Mouse (Mus musculus) spleen, adult 2 months (tissue): ENCODE data around the gene Ly6g6c. TPM values are rescaled to one million over a fixed set of nuclear protein-coding genes. Genes with fewer than 3 reads are reported as not detected.

ENCODE experiments used
- DNase-seq, 2 experiments: peaks; one replicate each; pipeline versions ENCODE4 v3.0.0 to v3.0.0-alpha.2; 2012 to 2021; ENCODE audit warnings: low spot score in 2 of 2, low read depth in 1 of 2
- H3K27ac ChIP-seq: fragments of 200-500 bp; 2 replicates; pipeline ENCODE4 v1.5.1; 2012; ENCODE audit warnings: low read length, inconsistent platforms; ENCODE audit not compliant: insufficient read depth
- H3K27me3 ChIP-seq: fragments of 200-500 bp; 2 replicates; pipeline ENCODE4 v1.6.1; 2012; ENCODE audit warnings: mild to moderate bottlenecking, moderate library complexity, low read length, inconsistent platforms; ENCODE audit not compliant: control insufficient read depth, insufficient read depth
- H3K36me3 ChIP-seq: fragments of 200-500 bp; 2 replicates; pipeline ENCODE4 v1.6.1; 2012; ENCODE audit warnings: mild to moderate bottlenecking, low read length, inconsistent platforms; ENCODE audit not compliant: control insufficient read depth, insufficient read depth
- H3K4me1 ChIP-seq: fragments of 200-500 bp; 2 replicates; pipeline ENCODE4 v1.6.1; 2011; ENCODE audit warnings: inconsistent platforms; ENCODE audit not compliant: control insufficient read depth, insufficient read depth, insufficient read length
- H3K4me3 ChIP-seq: fragments of 200-500 bp; 2 replicates; pipeline ENCODE4 v1.5.1; 2011; ENCODE audit warnings: mild to moderate bottlenecking, inconsistent platforms; ENCODE audit not compliant: insufficient read depth, insufficient read length; ENCODE audit errors: extremely low read depth
- CTCF ChIP-seq: fragments of 200-500 bp; IDR thresholded peaks from 2 replicates; pipeline ENCODE4 v1.5.1; 2011; ENCODE audit warnings: mild to moderate bottlenecking, inconsistent platforms; ENCODE audit not compliant: insufficient read depth, insufficient read length, insufficient replicate concordance; ENCODE audit errors: extremely low read depth
- POLR2A ChIP-seq: fragments of 200-500 bp; IDR thresholded peaks from 2 replicates; pipeline ENCODE4 v1.6.1; 2011; ENCODE audit warnings: low read depth, low read length, inconsistent platforms
- WGBS: fragments of 180-500 bp; shearing (Covaris S2); methylation state at CpG from one replicate; pipeline ENCODE4 v1.1.7; 2018; 5-methylcytosine and 5-hydroxymethylcytosine counted together
- polyA plus RNA-seq: library from polyadenylated mRNA; depleted of rRNA; stranded (reverse); fragments of >200 nt; gene quantifications from 2 replicates; pipeline ENCODE4 v1.2.3, GENCODE M21; 2012

Ly6g6c gene
- polyA plus RNA-seq, 1 experiment: 0.47 TPM

GRCm38 (mm10) chr17:35058911-35059892, 6.0 kb upstream of the Ly6g6c start, which contains the start of gene Ddah2:
Gene Ddah2 (plus strand): TSS chr17:35059035.
- DNase-seq: peak; percentile 49 to 83
- peak within 1 kb of the TSS; percentile 38 for H3K27ac ChIP-seq
- no peaks in the 10 kb centered on the region for H3K27me3 ChIP-seq
- 1% methylated on average over 57 of the region's 57 CpGs for WGBS
- peaks cover 7% of the 10 kb centered on the region; the same call in 1 of the 2 replicates for H3K4me1 ChIP-seq
- peak within 1 kb of the TSS; percentile 58 for H3K4me3 ChIP-seq
- no peak for TF ChIP-seq POLR2A
- TF ChIP-seq CTCF: peak; percentile 92
- H3K36me3 ChIP-seq: peaks cover 19% of the 10 kb centered on the region

DNA sequence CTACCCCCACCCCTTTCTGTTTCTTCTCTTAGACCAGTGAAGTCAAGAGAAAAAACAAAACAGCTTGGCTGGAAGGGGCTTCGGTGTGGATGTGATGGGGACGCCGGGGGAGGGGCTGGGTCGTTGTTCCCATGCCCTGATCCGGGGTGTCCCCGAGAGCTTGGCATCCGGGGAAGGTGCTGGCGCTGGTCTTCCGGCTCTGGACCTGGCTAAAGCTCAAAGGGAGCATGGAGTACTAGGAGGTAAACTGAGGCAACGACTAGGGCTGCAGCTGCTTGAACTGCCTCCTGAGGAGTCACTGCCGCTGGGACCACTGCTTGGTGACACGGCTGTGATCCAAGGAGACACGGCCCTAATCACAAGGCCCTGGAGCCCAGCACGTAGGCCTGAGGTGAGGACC, 5.1 kb upstream of the Ly6g6c start:
- H3K27ac ChIP-seq: no peak overlapping the region
- H3K4me1 ChIP-seq: peaks cover 11% of the 10 kb centered on the region
- H3K36me3 ChIP-seq: peaks cover 15% of the 10 kb centered on the region
- no peak for DNase-seq
- 0 out of 2 replicates have a peak overlapping the region, but pooled peaks have one; percentile 58 for H3K4me3 ChIP-seq
- WGBS: 60% methylated on average over 14 of the region's 14 CpGs
- TF ChIP-seq CTCF: no peak
- TF ChIP-seq POLR2A: no peak
- no peaks in the 10 kb centered on the region for H3K27me3 ChIP-seq

DNA sequence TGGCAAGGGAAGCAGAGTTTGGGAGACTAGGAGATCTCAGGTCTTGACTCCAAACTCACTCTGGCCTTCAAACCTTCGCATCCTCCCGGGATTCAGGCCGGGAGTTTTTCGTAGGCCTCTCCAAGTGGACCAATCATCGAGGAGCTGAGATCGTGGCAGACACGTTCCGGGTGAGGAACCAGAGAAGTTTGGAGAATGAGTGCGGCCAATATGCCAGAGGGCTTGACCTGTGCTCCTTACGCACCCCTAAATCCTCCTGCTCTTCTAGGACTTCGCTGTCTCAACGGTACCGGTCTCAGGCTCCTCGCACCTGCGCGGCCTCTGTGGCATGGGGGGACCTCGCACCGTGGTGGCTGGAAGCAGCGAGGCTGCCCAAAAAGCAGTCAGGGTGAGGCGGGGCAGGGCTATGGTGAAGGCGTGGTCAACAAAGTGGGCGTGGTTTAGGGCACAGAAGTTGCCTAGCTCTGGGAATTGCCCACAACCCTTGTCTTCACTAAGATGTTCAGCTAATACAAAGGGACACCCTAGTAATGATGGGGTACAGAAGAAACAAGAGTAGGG, 4.4 kb upstream of the Ly6g6c start:
- no peak overlapping the region for H3K4me3 ChIP-seq
- WGBS: 87% methylated on average over 22 of the region's 22 CpGs
- no peak for TF ChIP-seq POLR2A
- no peak for TF ChIP-seq CTCF
- peaks cover 15% of the 10 kb centered on the region for H3K4me1 ChIP-seq
- H3K27ac ChIP-seq: no peak overlapping the region
- peaks cover 9% of the 10 kb centered on the region for H3K36me3 ChIP-seq
- no peaks in the 10 kb centered on the region for H3K27me3 ChIP-seq
- DNase-seq: no peak

GRCm38 (mm10) chr17:35061299-35061698, 3.9 kb upstream of the Ly6g6c start:
- peaks cover 6% of the 10 kb centered on the region for H3K36me3 ChIP-seq
- 89% methylated on average over 8 of the region's 8 CpGs for WGBS
- H3K4me1 ChIP-seq: peaks cover 15% of the 10 kb centered on the region
- H3K4me3 ChIP-seq: no peak overlapping the region
- no peaks in the 10 kb centered on the region for H3K27me3 ChIP-seq
- H3K27ac ChIP-seq: no peak overlapping the region
- DNase-seq: no peak
- no peak for TF ChIP-seq CTCF
- no peak for TF ChIP-seq POLR2A

GRCm38 (mm10) chr17:35063466-35063865, 1.7 kb upstream of the Ly6g6c start:
- no peak for DNase-seq
- 92% methylated on average over 3 of the region's 3 CpGs for WGBS
- Histone ChIP-seq H3K36me3 (no peaks in the 10 kb centered on the region), H3K27me3 (no peaks in the 10 kb centered on the region; the same call in 1 of the 2 replicates), H3K27ac (no peak overlapping the region), H3K4me3 (no peak overlapping the region), H3K4me1 (peaks cover 15% of the 10 kb centered on the region)
- no peak for TF ChIP-seq POLR2A
- no peak for TF ChIP-seq CTCF

DNA sequence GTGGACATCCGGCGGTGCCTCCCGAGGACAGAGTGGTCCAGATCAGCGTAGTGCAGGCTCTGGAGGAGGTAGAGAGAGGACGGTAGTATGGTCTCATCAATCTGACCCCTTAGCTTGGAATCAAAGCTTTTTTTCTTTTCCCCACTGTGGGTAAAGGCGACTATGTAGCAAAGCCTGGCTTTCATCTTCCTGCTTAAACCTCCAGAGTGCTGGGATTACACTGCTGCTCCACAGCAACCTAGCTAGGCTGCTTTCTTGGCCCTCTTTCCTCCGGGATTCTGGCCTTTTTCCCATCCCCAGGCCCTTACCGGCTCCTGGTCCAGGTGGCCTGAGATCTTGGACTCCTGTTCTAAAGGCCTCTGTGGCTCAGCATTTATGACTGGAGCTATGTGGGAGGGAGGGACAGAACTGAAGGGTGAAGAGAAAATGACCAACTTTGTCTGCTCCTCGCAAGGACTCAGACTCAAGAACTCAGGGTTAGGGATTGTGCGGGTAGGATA, 760 bp upstream of the Ly6g6c start:
- WGBS: 51% methylated on average over 10 of the region's 10 CpGs
- DNase-seq: no peak
- Histone ChIP-seq H3K4me1 (peaks cover 12% of the 10 kb centered on the region), H3K36me3 (no peaks in the 10 kb centered on the region), H3K4me3 (no peak overlapping the region), H3K27me3 (no peaks in the 10 kb centered on the region; the same call in 1 of the 2 replicates), H3K27ac (no peak overlapping the region)
- no peak for TF ChIP-seq CTCF
- TF ChIP-seq POLR2A: no peak
